Mouse (Mus musculus) limb, embryonic 14.5 days (tissue): ENCODE data around the gene Tns3. TPM values are rescaled to one million over a fixed set of nuclear protein-coding genes. Genes with fewer than 3 reads are reported as not detected.

ENCODE experiments used
- ATAC-seq: fragments of 200-750 bp; cut with Nextera tagmentation; 2 replicates; pipeline ENCODE4 v1.8.0; 2017; ENCODE audit warnings: low read depth, moderate number of reproducible peaks, moderate TSS enrichment; ENCODE audit not compliant: low FRiP score
- DNase-seq: peaks from one replicate; pipeline ENCODE4 v3.0.0-alpha.2; 2015; ENCODE audit warnings: low spot score
- H3K27ac ChIP-seq: fragments of 300-500 bp; sonication (generic); replicated peaks from 2 replicates; pipeline ENCODE4 v1.5.1; 2014; ENCODE audit warnings: low read depth, mild to moderate bottlenecking, low read length, moderate library complexity, mixed read lengths
- H3K27me3 ChIP-seq: fragments of 300-500 bp; sonication (generic); 2 replicates; pipeline ENCODE4 v1.6.1; 2014; ENCODE audit warnings: low read length, mixed read lengths; ENCODE audit not compliant: control insufficient read depth, insufficient read depth
- H3K36me3 ChIP-seq: fragments of 300-500 bp; sonication (generic); 2 replicates; pipeline ENCODE4 v1.6.1; 2014; ENCODE audit warnings: mild to moderate bottlenecking, low read length, moderate library complexity, mixed read lengths; ENCODE audit not compliant: control insufficient read depth, insufficient read depth
- H3K4me1 ChIP-seq: fragments of 300-500 bp; sonication (generic); 2 replicates; pipeline ENCODE4 v1.6.1; 2014; ENCODE audit warnings: antibody characterized with exemption, low read length, mixed read lengths; ENCODE audit not compliant: control insufficient read depth, insufficient read depth
- H3K4me2 ChIP-seq: fragments of 300-500 bp; sonication (generic); replicated peaks from 2 replicates; pipeline ENCODE4 v1.6.1; 2014; ENCODE audit warnings: low read depth, mild to moderate bottlenecking, low read length, moderate library complexity; ENCODE audit not compliant: severe bottlenecking
- H3K4me3 ChIP-seq: fragments of 300-500 bp; sonication (generic); replicated peaks from 2 replicates; pipeline ENCODE4 v1.5.1; 2014; ENCODE audit warnings: low read length
- H3K9ac ChIP-seq: fragments of 300-500 bp; sonication (generic); 2 replicates; pipeline ENCODE4 v1.6.1; 2014; ENCODE audit warnings: mild to moderate bottlenecking, low read depth, low read length, moderate library complexity; ENCODE audit not compliant: severe bottlenecking
- H3K9me3 ChIP-seq: fragments of 300-500 bp; sonication (generic); 2 replicates; pipeline ENCODE4 v1.6.1; 2016; ENCODE audit warnings: low read length; ENCODE audit not compliant: control insufficient read depth
- POLR2A ChIP-seq: fragments of 200-500 bp; IDR thresholded peaks from 2 replicates; pipeline ENCODE4 v1.8.0; 2012; ENCODE audit warnings: inconsistent platforms, mild to moderate bottlenecking, moderate library complexity, borderline replicate concordance; ENCODE audit not compliant: insufficient read depth, insufficient read length; ENCODE audit errors: extremely low read depth
- WGBS: fragments of 180-500 bp; shearing (Covaris S2); extraction: QIAGEN DNeasy Blood & Tissue Kit; methylation state at CpG from one replicate; pipeline ENCODE4 v1.1.7; 2014; 5-methylcytosine and 5-hydroxymethylcytosine counted together
- polyA plus RNA-seq, 2 experiments: library from polyadenylated mRNA; depleted of rRNA in 1 of 2; stranded (reverse) in 1 of 2; unstranded in 1 of 2; fragments of >200 nt; fragmentation: Nextera tagmentation in 1 of 2; extraction: Ambion mirVana in 1 of 2; gene quantifications; 2 replicates each; pipeline versions ENCODE4 v1.2.1 to v1.2.3; 2012 to 2014

Tns3 gene
- polyA plus RNA-seq, 2 experiments = 27.4 to 59.1 TPM

- 24% methylated on average over 4 of the region's 4 CpGs for WGBS
- no peaks in the 10 kb centered on the region for H3K27me3 ChIP-seq
- no peak for TF ChIP-seq POLR2A
- ATAC-seq (no peak), DNase-seq (no peak)
- peak overlapping the region; percentile 86 for H3K9ac ChIP-seq
- H3K4me2 ChIP-seq = peak overlapping the region; percentile 67
- H3K9me3 ChIP-seq = no peaks in the 10 kb centered on the region
- H3K4me3 ChIP-seq = peak overlapping the region; percentile 72
- H3K4me1 ChIP-seq = peaks cover 55% of the 10 kb centered on the region
- H3K27ac ChIP-seq = peak overlapping the region; percentile 92
- H3K36me3 ChIP-seq = peaks cover 7% of the 10 kb centered on the region; the same call in 1 of the 2 replicates
Measured at GRCm38 (mm10) chr11:8662706-8663429, 1.5 kb downstream of the Tns3 start.

GRCm38 (mm10) chr11:8660951-8661350 lies 3.4 kb downstream of the Tns3 start:
- Histone ChIP-seq H3K9ac (no peak overlapping the region), H3K4me1 (peaks cover 74% of the 10 kb centered on the region), H3K27ac (no peak overlapping the region), H3K4me3 (no peak overlapping the region), H3K9me3 (no peaks in the 10 kb centered on the region), H3K4me2 (peak overlapping the region; percentile 28), H3K27me3 (no peaks in the 10 kb centered on the region), H3K36me3 (peaks cover 7% of the 10 kb centered on the region; the same call in 1 of the 2 replicates)
- TF ChIP-seq POLR2A = no peak
- ATAC-seq = no peak
- WGBS = 36% methylated on average over 4 of the region's 4 CpGs
- no peak for DNase-seq

- no peak for TF ChIP-seq POLR2A
- H3K9ac ChIP-seq = 0 out of 2 replicates have a peak overlapping the region, but pooled peaks have one; percentile 9
- H3K4me1 ChIP-seq = peaks cover 77% of the 10 kb centered on the region
- H3K36me3 ChIP-seq = peaks cover 7% of the 10 kb centered on the region; the same call in 1 of the 2 replicates
- H3K27me3 ChIP-seq = no peaks in the 10 kb centered on the region
- peak overlapping the region; percentile 91 for H3K27ac ChIP-seq
- no peaks in the 10 kb centered on the region for H3K9me3 ChIP-seq
- H3K4me3 ChIP-seq = peak overlapping the region; percentile 3; the same call in 1 of the 2 replicates
- WGBS = 34% methylated on average over 9 of the region's 9 CpGs
- ATAC-seq (no peak), DNase-seq (no peak)
- H3K4me2 ChIP-seq = peak overlapping the region; percentile 35
Measured at GRCm38 (mm10) chr11:8659851-8660250, 4.5 kb downstream of the Tns3 start.

- no peaks in the 10 kb centered on the region for H3K27me3 ChIP-seq
- no peaks in the 10 kb centered on the region for H3K9me3 ChIP-seq
- ATAC-seq (peak; percentile 86), DNase-seq (peak; percentile 83)
- peaks cover 7% of the 10 kb centered on the region; the same call in 1 of the 2 replicates for H3K36me3 ChIP-seq
- peaks cover 81% of the 10 kb centered on the region for H3K4me1 ChIP-seq
- no peak overlapping the region; the same call in 1 of the 2 replicates for H3K4me3 ChIP-seq
- H3K9ac ChIP-seq = 0 out of 2 replicates have a peak overlapping the region, but pooled peaks have one; percentile 13
- H3K4me2 ChIP-seq = peak overlapping the region; percentile 35; the same call in 1 of the 2 replicates
- H3K27ac ChIP-seq = peak overlapping the region; percentile 91
- TF ChIP-seq POLR2A = no peak
- 17% methylated on average over 6 of the region's 6 CpGs for WGBS
Measured at GRCm38 (mm10) chr11:8659061-8659460, 5.3 kb downstream of the Tns3 start.

- Histone ChIP-seq H3K4me3 (no peak overlapping the region), H3K9me3 (no peaks in the 10 kb centered on the region), H3K9ac (no peak overlapping the region), H3K4me1 (peaks cover 92% of the 10 kb centered on the region), H3K36me3 (peaks cover 7% of the 10 kb centered on the region; the same call in 1 of the 2 replicates), H3K27me3 (no peaks in the 10 kb centered on the region), H3K27ac (peak overlapping the region; percentile 70), H3K4me2 (no peak overlapping the region)
- WGBS = 66% methylated on average over 8 of the region's 8 CpGs
- TF ChIP-seq POLR2A = no peak
- ATAC-seq = no peak
- no peak for DNase-seq
Measured at GRCm38 (mm10) chr11:8657493-8657892, 6.8 kb downstream of the Tns3 start.
